Mouse (Mus musculus) forebrain, embryonic 12.5 days (tissue): Measurements from ENCODE around the gene Ror2. TPM values are rescaled to one million over a fixed set of nuclear protein-coding genes. Genes with fewer than 3 reads are reported as not detected.

Experiments
- ATAC-seq: fragments of 200-750 bp; cut with Nextera tagmentation; 2 replicates; pipeline ENCODE4 v1.8.0; 2017; ENCODE audit warnings: moderate TSS enrichment; ENCODE audit not compliant: low FRiP score
- H3K27ac ChIP-seq: fragments of 300-500 bp; sonication (generic); 2 replicates; pipeline ENCODE4 v1.5.1; 2016; ENCODE audit warnings: mild to moderate bottlenecking
- H3K27me3 ChIP-seq: fragments of 300-500 bp; sonication (generic); 2 replicates; pipeline ENCODE4 v1.6.1; 2016; ENCODE audit warnings: mild to moderate bottlenecking
- H3K36me3 ChIP-seq: fragments of 300-500 bp; sonication (generic); replicated peaks from 2 replicates; pipeline ENCODE4 v1.6.1; 2016; ENCODE audit warnings: mild to moderate bottlenecking
- H3K4me1 ChIP-seq: fragments of 300-500 bp; sonication (generic); 2 replicates; pipeline ENCODE4 v1.6.1; 2016
- H3K4me2 ChIP-seq: fragments of 300-500 bp; sonication (generic); 2 replicates; pipeline ENCODE4 v1.6.1; 2016; ENCODE audit warnings: mild to moderate bottlenecking, moderate library complexity
- H3K4me3 ChIP-seq: fragments of 300-500 bp; sonication (generic); replicated peaks from 2 replicates; pipeline ENCODE4 v1.5.1; 2016; ENCODE audit warnings: mild to moderate bottlenecking
- H3K9ac ChIP-seq: fragments of 300-500 bp; sonication (generic); 2 replicates; pipeline ENCODE4 v1.6.1; 2016; ENCODE audit warnings: mild to moderate bottlenecking
- H3K9me3 ChIP-seq: fragments of 300-500 bp; sonication (generic); 2 replicates; pipeline ENCODE4 v1.6.1; 2016
- WGBS: fragments of 180-500 bp; shearing (Covaris S2); methylation state at CpG from one replicate; pipeline ENCODE4 v1.1.7; 2016; 5-methylcytosine and 5-hydroxymethylcytosine counted together
- polyA plus RNA-seq: library from polyadenylated mRNA; unstranded; fragments of >200 nt; fragmentation: Nextera tagmentation; extraction: Ambion mirVana; gene quantifications from 2 replicates; pipeline ENCODE4 v1.2.1, GENCODE M21; 2016

The Ror2 gene
- polyA plus RNA-seq, 1 experiment from 2014 or later: 18.5 TPM

- H3K27me3 ChIP-seq: no peaks in the 10 kb centered on the region; the same call in 1 of the 2 replicates
- H3K9ac ChIP-seq: no peak overlapping the region
- no peak overlapping the region for H3K4me2 ChIP-seq
- H3K4me3 ChIP-seq: no peak overlapping the region
- H3K9me3 ChIP-seq: no peaks in the 10 kb centered on the region
- H3K27ac ChIP-seq: no peak overlapping the region
- ATAC-seq: no peak
- 76% methylated on average over 3 of the region's 3 CpGs for WGBS
- H3K36me3 ChIP-seq: no peaks in the 10 kb centered on the region
- H3K4me1 ChIP-seq: peaks cover 5% of the 10 kb centered on the region
Measured at GRCm38 (mm10) chr13:53145511-53145910, 140.4 kb downstream of the Ror2 start.

DNA sequence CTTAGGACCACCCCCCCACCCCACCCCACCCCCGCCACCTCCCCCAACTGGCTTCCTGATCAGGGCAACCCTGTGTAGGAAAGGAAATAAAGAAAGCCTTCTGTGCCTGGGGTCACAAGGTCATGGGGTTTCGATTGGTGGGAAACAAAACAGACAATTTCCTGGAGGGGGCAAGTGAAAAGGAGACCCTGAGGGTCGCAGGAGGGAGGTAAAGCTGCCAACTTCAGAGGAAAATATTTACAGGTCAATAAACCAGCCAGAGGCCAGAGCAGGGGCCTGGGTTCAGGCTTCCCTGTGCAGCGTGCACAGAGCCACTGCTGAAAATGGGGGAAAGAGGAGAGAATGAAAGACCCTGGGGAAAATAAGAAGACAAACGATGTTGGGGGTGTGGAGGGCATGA is 142.8 kb downstream of the Ror2 start:
- no peak overlapping the region for H3K27ac ChIP-seq
- H3K27me3 ChIP-seq: no peaks in the 10 kb centered on the region; the same call in 1 of the 2 replicates
- H3K4me3 ChIP-seq: no peak overlapping the region
- ATAC-seq: no peak
- H3K4me2 ChIP-seq: no peak overlapping the region
- H3K4me1 ChIP-seq: peaks cover 5% of the 10 kb centered on the region
- no peaks in the 10 kb centered on the region for H3K36me3 ChIP-seq
- H3K9ac ChIP-seq: no peak overlapping the region
- WGBS: 5% methylated on average over 5 of the region's 5 CpGs
- 0 out of 2 replicates have a peak, but pooled peaks cover 3% of the 10 kb centered on the region for H3K9me3 ChIP-seq

DNA sequence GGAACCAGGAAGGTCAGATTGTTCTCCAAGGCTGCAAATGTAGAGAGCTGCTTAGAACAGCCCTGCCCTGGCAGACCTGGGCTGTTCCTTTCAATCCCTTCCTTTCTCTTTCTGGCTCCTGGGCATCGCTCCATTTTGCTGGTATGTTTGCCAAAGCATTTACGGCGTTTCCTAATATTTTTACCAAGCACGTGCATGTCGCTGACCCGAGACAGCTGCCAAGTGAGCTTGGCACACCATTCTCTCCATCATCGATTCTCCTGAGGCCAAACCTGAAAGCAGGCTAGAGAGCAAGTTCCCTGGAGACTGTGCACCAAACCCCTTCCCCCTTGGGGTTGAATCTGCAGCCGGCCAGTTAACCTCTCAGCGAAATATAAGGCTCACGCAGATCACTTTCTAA is 143.7 kb downstream of the Ror2 start:
- no peak for ATAC-seq
- Histone ChIP-seq H3K4me3 (no peak overlapping the region), H3K36me3 (no peaks in the 10 kb centered on the region), H3K27me3 (no peaks in the 10 kb centered on the region; the same call in 1 of the 2 replicates), H3K9ac (no peak overlapping the region), H3K27ac (no peak overlapping the region), H3K4me1 (peaks cover 5% of the 10 kb centered on the region), H3K4me2 (no peak overlapping the region), H3K9me3 (0 out of 2 replicates have a peak, but pooled peaks cover 6% of the 10 kb centered on the region)
- WGBS: 88% methylated on average over 10 of the region's 10 CpGs

DNA sequence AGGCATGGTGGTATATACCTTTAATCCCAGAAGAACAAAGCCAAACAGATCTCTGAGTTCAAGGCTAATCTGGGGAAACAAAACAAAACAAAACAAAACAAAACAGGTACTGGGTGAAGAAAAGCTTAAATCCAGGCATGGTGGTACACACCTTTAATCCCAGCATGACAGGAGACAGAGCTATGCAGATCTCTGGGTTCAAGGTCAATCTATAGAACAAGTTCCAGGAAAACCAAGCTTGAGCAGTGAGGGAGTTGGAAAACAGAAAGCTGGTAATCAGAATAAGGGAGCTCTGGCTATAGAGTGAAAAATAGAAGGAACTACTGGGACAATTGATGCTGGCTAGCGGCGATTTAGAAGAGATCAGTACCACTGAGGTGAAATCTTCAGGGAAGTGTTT is 145.6 kb downstream of the Ror2 start:
- Histone ChIP-seq H3K4me2 (no peak overlapping the region), H3K9me3 (0 out of 2 replicates have a peak, but pooled peaks cover 6% of the 10 kb centered on the region), H3K4me1 (peaks cover 5% of the 10 kb centered on the region), H3K27me3 (no peaks in the 10 kb centered on the region; the same call in 1 of the 2 replicates), H3K9ac (no peak overlapping the region), H3K27ac (no peak overlapping the region), H3K4me3 (no peak overlapping the region), H3K36me3 (no peaks in the 10 kb centered on the region)
- no peak for ATAC-seq
- WGBS: 73% methylated on average over 2 of the region's 2 CpGs

GRCm38 (mm10) chr13:53130567-53130966 is 155.4 kb downstream of the Ror2 start:
- Histone ChIP-seq H3K4me3 (no peak overlapping the region), H3K9ac (no peak overlapping the region), H3K9me3 (no peaks in the 10 kb centered on the region), H3K4me1 (peaks cover 8% of the 10 kb centered on the region; the same call in 1 of the 2 replicates), H3K36me3 (no peaks in the 10 kb centered on the region), H3K27me3 (no peaks in the 10 kb centered on the region), H3K4me2 (no peak overlapping the region), H3K27ac (no peak overlapping the region)
- 84% methylated on average over 13 of the region's 13 CpGs for WGBS
- ATAC-seq: no peak

GRCm38 (mm10) chr13:53130032-53130431 is 155.9 kb downstream of the Ror2 start:
- no peak for ATAC-seq
- Histone ChIP-seq H3K4me3 (no peak overlapping the region), H3K9ac (no peak overlapping the region), H3K27ac (no peak overlapping the region), H3K27me3 (no peaks in the 10 kb centered on the region), H3K4me1 (peaks cover 8% of the 10 kb centered on the region; the same call in 1 of the 2 replicates), H3K9me3 (no peaks in the 10 kb centered on the region), H3K36me3 (no peaks in the 10 kb centered on the region), H3K4me2 (no peak overlapping the region)
- 81% methylated on average over 5 of the region's 5 CpGs for WGBS

DNA sequence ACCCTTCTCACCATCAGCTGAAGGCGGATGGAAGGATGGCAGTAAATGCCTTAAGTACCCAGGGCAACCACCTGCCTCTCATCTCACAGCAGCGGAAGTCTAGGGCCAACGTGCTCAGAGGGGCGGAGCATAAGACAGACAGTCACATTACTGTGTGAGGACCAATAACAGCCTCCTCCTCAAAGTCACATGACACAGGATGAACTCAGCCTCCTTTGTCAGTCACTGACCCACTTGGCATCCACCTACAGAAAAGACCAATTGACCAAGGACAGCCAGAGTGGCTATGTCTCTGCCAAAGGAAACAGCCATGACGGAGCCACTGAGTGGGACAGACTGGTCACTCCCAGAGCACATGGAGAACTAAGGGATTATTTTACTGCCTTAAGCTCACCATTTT is 160.3 kb downstream of the Ror2 start:
- peaks cover 7% of the 10 kb centered on the region for H3K4me1 ChIP-seq
- H3K27me3 ChIP-seq: no peaks in the 10 kb centered on the region
- WGBS: 82% methylated on average over 5 of the region's 5 CpGs
- H3K36me3 ChIP-seq: no peaks in the 10 kb centered on the region
- ATAC-seq: no peak
- no peaks in the 10 kb centered on the region for H3K9me3 ChIP-seq
- H3K4me2 ChIP-seq: no peak overlapping the region
- H3K27ac ChIP-seq: no peak overlapping the region
- no peak overlapping the region for H3K4me3 ChIP-seq
- no peak overlapping the region for H3K9ac ChIP-seq

DNA sequence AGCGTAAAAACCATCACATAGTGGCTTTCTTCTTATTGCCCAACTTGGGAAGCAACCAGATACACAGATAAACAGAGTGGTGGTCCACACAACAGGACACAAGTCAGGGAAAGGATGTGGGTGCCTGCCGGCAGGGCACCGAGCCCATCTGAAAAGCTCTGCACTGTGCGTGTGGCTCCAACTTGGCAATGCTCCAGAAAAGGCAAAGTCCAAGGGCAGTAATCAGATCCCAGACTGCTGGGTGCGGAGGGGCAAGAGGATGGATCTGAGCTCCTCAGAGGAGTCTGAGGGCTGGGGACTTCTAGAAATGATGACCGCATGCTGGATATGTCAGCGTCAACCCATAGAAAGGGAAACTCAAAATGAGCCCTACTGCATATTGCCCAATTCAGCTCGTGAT is 163.8 kb downstream of the Ror2 start:
- Histone ChIP-seq H3K9me3 (no peaks in the 10 kb centered on the region), H3K9ac (no peak overlapping the region), H3K36me3 (peaks cover 9% of the 10 kb centered on the region; the same call in 1 of the 2 replicates), H3K4me3 (no peak overlapping the region), H3K27ac (no peak overlapping the region), H3K4me2 (no peak overlapping the region), H3K27me3 (no peaks in the 10 kb centered on the region), H3K4me1 (peaks cover 15% of the 10 kb centered on the region)
- WGBS: 86% methylated on average over 8 of the region's 8 CpGs
- ATAC-seq: no peak

DNA sequence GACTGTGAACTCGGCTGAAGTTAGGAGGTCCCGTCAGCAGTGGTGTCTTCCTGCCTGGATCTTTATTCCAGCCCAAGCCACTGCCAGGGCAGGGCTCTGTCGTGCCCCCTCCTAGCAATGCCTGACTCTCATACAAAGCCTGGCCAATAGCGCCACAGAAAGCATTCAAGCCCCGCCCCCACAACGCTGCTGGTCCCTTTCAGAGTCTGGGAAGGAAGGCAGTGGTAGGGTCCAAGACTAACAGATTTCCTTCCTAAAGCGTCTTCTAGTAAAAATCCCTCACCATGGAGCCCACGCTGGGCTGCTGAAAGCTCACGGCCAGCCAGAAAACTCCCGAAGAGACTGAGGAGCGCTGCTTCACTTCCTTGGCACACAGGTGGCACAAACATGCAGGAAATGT is 165.0 kb downstream of the Ror2 start:
- Histone ChIP-seq H3K27me3 (no peaks in the 10 kb centered on the region), H3K4me1 (peaks cover 15% of the 10 kb centered on the region), H3K4me3 (no peak overlapping the region), H3K9ac (no peak overlapping the region), H3K4me2 (peak overlapping the region; percentile 29), H3K27ac (no peak overlapping the region), H3K9me3 (no peaks in the 10 kb centered on the region), H3K36me3 (peaks cover 9% of the 10 kb centered on the region; the same call in 1 of the 2 replicates)
- 18% methylated on average over 11 of the region's 11 CpGs for WGBS
- ATAC-seq: peak; percentile 42; the same call in 1 of the 2 replicates

DNA sequence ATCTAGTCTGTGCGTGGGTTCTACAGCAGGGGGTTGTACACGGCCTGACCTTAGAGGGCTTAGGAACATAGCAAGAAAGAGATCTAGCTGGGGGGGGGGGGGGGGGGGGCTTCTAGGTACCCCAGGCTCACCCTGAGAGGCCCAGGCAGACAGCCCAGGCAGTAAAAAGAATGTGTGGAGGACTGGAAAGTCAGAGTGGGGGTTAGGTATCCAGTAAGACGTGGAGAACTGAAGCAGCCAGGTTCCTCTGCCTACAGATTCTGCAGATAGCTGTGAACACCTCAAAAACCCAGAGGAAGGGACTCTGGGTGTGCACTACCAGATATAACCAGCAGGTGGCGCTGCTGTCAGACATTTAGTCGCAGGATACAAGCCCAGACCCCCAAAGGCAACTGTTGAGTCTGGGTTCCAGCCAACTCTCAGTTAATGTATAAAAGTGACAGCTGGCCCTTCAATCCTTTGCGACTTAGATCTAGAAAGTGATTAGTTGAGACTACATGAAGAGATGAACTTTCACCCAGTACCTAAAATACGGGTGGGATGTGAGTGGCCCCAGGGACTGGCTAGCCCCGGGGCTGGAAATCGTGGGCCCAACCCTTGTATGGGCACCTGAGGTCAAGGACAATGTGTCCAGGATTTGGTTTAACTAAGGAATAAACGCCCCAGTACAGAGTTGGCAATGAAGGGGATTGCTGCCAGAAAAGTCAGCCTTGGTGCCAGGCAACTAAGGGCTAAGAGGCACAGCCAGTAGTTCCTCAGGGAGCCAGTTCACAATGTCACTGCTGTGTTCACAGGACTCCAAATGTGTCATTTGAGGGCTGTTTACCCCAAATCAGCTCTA is 166.1 kb downstream of the Ror2 start:
- Histone ChIP-seq H3K27me3 (no peaks in the 10 kb centered on the region), H3K27ac (0 out of 2 replicates have a peak overlapping the region, but pooled peaks have one; percentile 19), H3K9me3 (no peaks in the 10 kb centered on the region), H3K4me3 (no peak overlapping the region), H3K9ac (no peak overlapping the region), H3K36me3 (peaks cover 9% of the 10 kb centered on the region; the same call in 1 of the 2 replicates), H3K4me2 (no peak overlapping the region), H3K4me1 (peaks cover 15% of the 10 kb centered on the region)
- 34% methylated on average over 10 of the region's 10 CpGs for WGBS
- peak; percentile 78 for ATAC-seq

- Histone ChIP-seq H3K4me2 (no peak overlapping the region), H3K4me1 (peaks cover 15% of the 10 kb centered on the region), H3K9ac (no peak overlapping the region), H3K9me3 (no peaks in the 10 kb centered on the region), H3K27ac (no peak overlapping the region), H3K27me3 (no peaks in the 10 kb centered on the region), H3K4me3 (no peak overlapping the region), H3K36me3 (peaks cover 9% of the 10 kb centered on the region; the same call in 1 of the 2 replicates)
- WGBS: 82% methylated on average over 13 of the region's 13 CpGs
- no peak for ATAC-seq
Measured at GRCm38 (mm10) chr13:53118398-53118797, 167.5 kb downstream of the Ror2 start.

GRCm38 (mm10) chr13:53117921-53118320 is 168.0 kb downstream of the Ror2 start:
- no peak for ATAC-seq
- H3K27me3 ChIP-seq: no peaks in the 10 kb centered on the region
- H3K4me3 ChIP-seq: no peak overlapping the region
- WGBS: 87% methylated on average over 7 of the region's 7 CpGs
- no peaks in the 10 kb centered on the region for H3K9me3 ChIP-seq
- H3K4me2 ChIP-seq: no peak overlapping the region
- peaks cover 15% of the 10 kb centered on the region for H3K4me1 ChIP-seq
- H3K27ac ChIP-seq: no peak overlapping the region
- peaks cover 9% of the 10 kb centered on the region; the same call in 1 of the 2 replicates for H3K36me3 ChIP-seq
- no peak overlapping the region for H3K9ac ChIP-seq

DNA sequence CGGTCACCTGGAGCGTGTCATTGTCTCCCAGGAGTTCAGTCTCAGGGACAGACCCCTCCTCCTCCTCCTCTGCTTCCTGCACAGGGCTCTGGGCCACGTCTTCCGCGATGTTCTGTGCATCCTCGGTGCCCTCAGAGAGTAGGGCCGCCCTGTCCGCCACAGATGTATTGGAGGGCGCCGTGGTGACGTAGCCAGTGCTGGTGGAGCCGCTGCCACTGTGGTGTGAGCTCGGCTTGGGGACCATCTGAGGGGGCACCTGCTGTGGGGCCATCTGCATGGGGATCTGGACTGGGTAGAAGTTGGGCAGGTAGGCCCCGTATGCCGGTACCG is 175.7 kb downstream of the Ror2 start:
- H3K9ac ChIP-seq: no peak overlapping the region
- H3K36me3 ChIP-seq: peaks cover 9% of the 10 kb centered on the region; the same call in 1 of the 2 replicates
- no peaks in the 10 kb centered on the region for H3K9me3 ChIP-seq
- H3K27me3 ChIP-seq: no peaks in the 10 kb centered on the region
- no peak overlapping the region for H3K27ac ChIP-seq
- H3K4me2 ChIP-seq: no peak overlapping the region
- peaks cover 5% of the 10 kb centered on the region for H3K4me1 ChIP-seq
- ATAC-seq: peak; percentile 28; the same call in 1 of the 2 replicates
- 89% methylated on average over 16 of the region's 16 CpGs for WGBS
- no peak overlapping the region for H3K4me3 ChIP-seq
